Mouse (Mus musculus) forebrain, embryonic 14.5 days (tissue): ENCODE measurements at regions not wholly inside any gene's neighbourhood (a gene's known extent, or its start where the extent isn't known, plus 50 kb on each side); places are given as distances from the start of the nearest gene placed in this dataset.

Experiments
- ATAC-seq: fragments of 200-750 bp; cut with Nextera tagmentation; 2 replicates; pipeline ENCODE4 v1.8.0; 2017; ENCODE audit warnings: mild to moderate bottlenecking, moderate library complexity
- DNase-seq: peaks from one replicate; pipeline ENCODE4 v3.0.0-alpha.2; 2015; ENCODE audit warnings: low spot score
- H3K27ac ChIP-seq: fragments of 300-500 bp; sonication (generic); 2 replicates; pipeline ENCODE4 v1.5.1; 2014; ENCODE audit warnings: low read depth, mild to moderate bottlenecking, control low read depth, low read length, moderate library complexity
- H3K27me3 ChIP-seq: fragments of 300-500 bp; sonication (generic); replicated peaks from 2 replicates; pipeline ENCODE4 v1.6.1; 2014; ENCODE audit warnings: low read length, control low read depth, mixed read lengths; ENCODE audit not compliant: control insufficient read depth, insufficient read depth
- H3K36me3 ChIP-seq: fragments of 300-500 bp; sonication (generic); 2 replicates; pipeline ENCODE4 v1.6.1; 2014; ENCODE audit warnings: low read length, control low read depth; ENCODE audit not compliant: control insufficient read depth, insufficient read depth
- H3K4me1 ChIP-seq: fragments of 300-500 bp; sonication (generic); 2 replicates; pipeline ENCODE4 v1.6.1; 2014; ENCODE audit warnings: antibody characterized with exemption, low read length, control low read depth; ENCODE audit not compliant: control insufficient read depth, insufficient read depth
- H3K4me2 ChIP-seq: fragments of 300-500 bp; sonication (generic); 2 replicates; pipeline ENCODE4 v1.6.1; 2014; ENCODE audit warnings: mild to moderate bottlenecking, control low read depth, low read length
- H3K4me3 ChIP-seq: fragments of 300-500 bp; sonication (generic); 2 replicates; pipeline ENCODE4 v1.5.1; 2014; ENCODE audit warnings: low read depth, low read length, control low read depth
- H3K9ac ChIP-seq: fragments of 300-500 bp; sonication (generic); 2 replicates; pipeline ENCODE4 v1.6.1; 2014; ENCODE audit warnings: mild to moderate bottlenecking, low read length, control low read depth, moderate library complexity
- H3K9me3 ChIP-seq: fragments of 300-500 bp; sonication (generic); replicated peaks from 2 replicates; pipeline ENCODE4 v1.6.1; 2016; ENCODE audit warnings: low read length, control low read depth, mixed read lengths; ENCODE audit not compliant: control insufficient read depth
- WGBS: fragments of 180-500 bp; shearing (Covaris S2); extraction: QIAGEN DNeasy Blood & Tissue Kit; methylation state at CpG from one replicate; pipeline ENCODE4 v1.1.7; 2014; 5-methylcytosine and 5-hydroxymethylcytosine counted together

DNA sequence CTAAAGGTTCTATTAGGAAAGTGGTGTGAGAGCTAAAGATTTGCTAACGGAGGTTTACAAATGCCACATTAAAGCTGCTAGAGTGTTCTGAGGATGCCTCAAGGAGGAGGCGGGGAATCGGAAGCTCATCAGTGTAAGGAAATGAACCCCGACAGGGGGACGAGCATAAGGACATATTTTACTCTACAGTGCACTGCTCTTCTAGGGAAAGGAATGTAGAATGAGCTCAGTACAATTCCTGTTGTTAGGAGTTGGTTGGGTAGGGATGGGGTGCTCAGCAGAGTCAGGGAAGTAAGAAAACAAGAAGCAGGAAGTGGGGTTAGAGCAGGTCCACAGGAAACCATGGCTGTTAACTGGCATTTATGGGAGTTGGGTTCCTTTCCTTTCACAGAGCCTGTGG is 54.6 kb downstream of the Mex3b start:
- no peak overlapping the region for H3K4me2 ChIP-seq
- H3K27me3 ChIP-seq = no peaks in the 10 kb centered on the region
- H3K9ac ChIP-seq = no peak overlapping the region
- H3K36me3 ChIP-seq = no peaks in the 10 kb centered on the region
- no peak overlapping the region for H3K27ac ChIP-seq
- no peak overlapping the region for H3K4me3 ChIP-seq
- H3K4me1 ChIP-seq = no peaks in the 10 kb centered on the region
- no peaks in the 10 kb centered on the region for H3K9me3 ChIP-seq
- DNase-seq (no peak), ATAC-seq (no peak)
- 83% methylated on average over 5 of the region's 5 CpGs for WGBS

GRCm38 (mm10) chr7:82923220-82924071 is 56.3 kb downstream of the Mex3b start:
- no peaks in the 10 kb centered on the region for H3K36me3 ChIP-seq
- no peaks in the 10 kb centered on the region for H3K4me1 ChIP-seq
- no peak overlapping the region for H3K4me2 ChIP-seq
- no peak overlapping the region for H3K4me3 ChIP-seq
- ATAC-seq (0 out of 2 replicates have a peak, but pooled peaks have one; percentile 12), DNase-seq (peak; percentile 38)
- WGBS = 84% methylated on average over 11 of the region's 11 CpGs
- no peak overlapping the region for H3K9ac ChIP-seq
- no peak overlapping the region for H3K27ac ChIP-seq
- H3K9me3 ChIP-seq = no peaks in the 10 kb centered on the region
- no peaks in the 10 kb centered on the region for H3K27me3 ChIP-seq

DNA sequence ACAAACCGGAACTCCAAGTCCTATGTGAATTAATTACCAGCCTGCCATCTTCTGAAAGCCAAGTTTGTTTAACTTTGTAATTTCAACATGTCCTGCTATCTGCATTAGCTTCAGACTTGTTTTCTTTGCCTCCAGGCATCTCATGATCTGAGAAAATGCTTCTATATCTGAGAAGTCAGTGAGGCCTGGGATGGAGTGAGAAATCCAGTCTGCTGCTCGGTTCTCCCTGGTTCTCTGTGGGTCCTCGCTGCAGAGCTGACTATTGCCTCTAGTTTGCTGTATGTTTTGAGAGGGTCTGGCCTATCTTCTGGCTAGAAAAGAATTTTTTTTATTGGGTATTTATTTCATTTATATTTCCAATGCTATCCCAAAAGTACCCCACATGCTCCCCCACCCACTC is 57.0 kb downstream of the Mex3b start:
- no peak overlapping the region for H3K4me2 ChIP-seq
- ATAC-seq = no peak
- H3K4me1 ChIP-seq = no peaks in the 10 kb centered on the region
- H3K9me3 ChIP-seq = no peaks in the 10 kb centered on the region
- no peaks in the 10 kb centered on the region for H3K36me3 ChIP-seq
- no peak overlapping the region for H3K27ac ChIP-seq
- no peak for DNase-seq
- 89% methylated on average over 3 of the region's 3 CpGs for WGBS
- H3K4me3 ChIP-seq = no peak overlapping the region
- no peak overlapping the region for H3K9ac ChIP-seq
- no peaks in the 10 kb centered on the region for H3K27me3 ChIP-seq

- H3K4me2 ChIP-seq = no peak overlapping the region
- DNase-seq (peak; percentile 46), ATAC-seq (no peak)
- no peaks in the 10 kb centered on the region for H3K36me3 ChIP-seq
- H3K9ac ChIP-seq = no peak overlapping the region
- WGBS = 6% methylated on average over 3 of the region's 3 CpGs
- no peak overlapping the region for H3K4me3 ChIP-seq
- no peak overlapping the region for H3K27ac ChIP-seq
- no peaks in the 10 kb centered on the region for H3K4me1 ChIP-seq
- no peaks in the 10 kb centered on the region for H3K27me3 ChIP-seq
- H3K9me3 ChIP-seq = no peaks in the 10 kb centered on the region
Observed at GRCm38 (mm10) chr7:82938311-82938710, 71.2 kb downstream of the Mex3b start.

- 83% methylated on average over 11 of the region's 11 CpGs for WGBS
- Histone ChIP-seq H3K9ac (no peak overlapping the region), H3K27me3 (no peaks in the 10 kb centered on the region), H3K4me2 (no peak overlapping the region), H3K27ac (no peak overlapping the region), H3K36me3 (no peaks in the 10 kb centered on the region), H3K9me3 (no peaks in the 10 kb centered on the region), H3K4me3 (no peak overlapping the region), H3K4me1 (no peaks in the 10 kb centered on the region)
- ATAC-seq (no peak), DNase-seq (no peak)
Observed at GRCm38 (mm10) chr7:82939536-82939935, 72.4 kb downstream of the Mex3b start.

DNA sequence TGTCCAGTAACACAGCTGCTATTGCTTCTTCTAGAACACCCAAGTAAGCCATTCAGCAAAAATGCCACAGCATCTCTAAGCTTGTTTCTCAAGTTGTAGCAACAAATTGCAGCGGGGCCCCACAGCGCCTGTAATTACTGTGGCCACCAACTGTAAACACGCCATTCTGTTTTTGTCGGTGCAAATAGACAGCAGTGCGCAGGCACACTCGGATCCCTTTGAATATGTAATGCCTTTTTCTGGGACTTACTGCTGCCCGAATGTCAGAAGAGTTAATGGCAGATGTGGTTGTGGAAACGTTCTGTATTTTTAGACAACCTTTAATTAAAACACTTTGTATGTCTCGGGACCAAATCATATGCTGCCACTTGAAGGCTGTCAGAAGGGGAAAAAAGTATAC is 76.2 kb downstream of the Mex3b start:
- H3K27ac ChIP-seq = no peak overlapping the region
- 59% methylated on average over 9 of the region's 9 CpGs for WGBS
- H3K4me1 ChIP-seq = no peaks in the 10 kb centered on the region
- no peaks in the 10 kb centered on the region for H3K27me3 ChIP-seq
- H3K9me3 ChIP-seq = no peaks in the 10 kb centered on the region
- no peaks in the 10 kb centered on the region for H3K36me3 ChIP-seq
- no peak overlapping the region for H3K4me2 ChIP-seq
- no peak overlapping the region for H3K4me3 ChIP-seq
- no peak overlapping the region for H3K9ac ChIP-seq
- peak; percentile 55 for DNase-seq
- ATAC-seq = peak; percentile 72

DNA sequence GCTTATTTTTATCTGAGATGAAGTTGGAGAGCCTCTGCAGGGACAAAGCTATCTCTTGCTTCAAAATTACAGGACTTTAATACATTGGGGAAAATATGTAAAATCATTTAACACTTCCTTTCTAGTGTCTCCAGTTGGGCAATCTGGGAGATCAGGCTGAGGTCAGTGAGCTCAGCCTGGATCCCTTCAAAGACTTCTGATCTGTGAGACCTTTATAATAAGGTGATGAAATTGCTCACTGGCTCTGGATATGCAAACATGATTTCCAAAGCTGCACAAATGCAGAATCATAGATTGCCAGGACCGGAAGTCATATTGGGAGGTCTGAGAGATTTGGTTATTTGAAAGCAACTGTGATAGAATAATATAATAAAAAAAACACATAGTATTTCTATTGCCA is 76.7 kb downstream of the Mex3b start:
- no peak overlapping the region for H3K27ac ChIP-seq
- no peak overlapping the region for H3K9ac ChIP-seq
- ATAC-seq = no peak
- no peak for DNase-seq
- H3K4me1 ChIP-seq = no peaks in the 10 kb centered on the region
- H3K4me3 ChIP-seq = no peak overlapping the region
- H3K9me3 ChIP-seq = no peaks in the 10 kb centered on the region
- no peaks in the 10 kb centered on the region for H3K36me3 ChIP-seq
- H3K27me3 ChIP-seq = no peaks in the 10 kb centered on the region
- H3K4me2 ChIP-seq = no peak overlapping the region
- 90% methylated on average over 1 of the region's 1 CpGs for WGBS

DNA sequence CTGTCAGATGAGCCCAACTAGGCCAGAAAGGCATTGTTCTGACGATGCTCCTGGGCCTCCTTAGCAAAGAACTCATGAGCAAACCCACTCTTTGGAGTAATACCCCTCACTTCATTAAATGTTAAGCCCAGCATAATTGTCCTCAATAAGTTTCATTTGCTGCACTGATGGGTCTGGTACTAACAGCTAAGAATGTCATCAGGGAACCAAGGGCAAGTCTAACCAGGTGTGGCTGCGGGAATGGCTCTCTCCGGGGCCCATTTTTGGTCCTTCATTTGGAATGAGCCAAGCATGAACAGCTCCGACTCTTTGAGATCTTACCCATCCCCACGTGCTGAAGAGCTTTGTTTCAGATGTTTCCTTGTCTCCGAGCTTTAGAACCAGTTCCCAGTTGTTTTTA is 82.2 kb downstream of the Mex3b start:
- no peaks in the 10 kb centered on the region for H3K27me3 ChIP-seq
- H3K4me1 ChIP-seq = no peaks in the 10 kb centered on the region
- no peaks in the 10 kb centered on the region for H3K36me3 ChIP-seq
- no peak overlapping the region for H3K27ac ChIP-seq
- DNase-seq = no peak
- WGBS = 85% methylated on average over 6 of the region's 6 CpGs
- no peak overlapping the region for H3K4me2 ChIP-seq
- H3K9ac ChIP-seq = no peak overlapping the region
- H3K4me3 ChIP-seq = no peak overlapping the region
- H3K9me3 ChIP-seq = no peaks in the 10 kb centered on the region
- no peak for ATAC-seq

DNA sequence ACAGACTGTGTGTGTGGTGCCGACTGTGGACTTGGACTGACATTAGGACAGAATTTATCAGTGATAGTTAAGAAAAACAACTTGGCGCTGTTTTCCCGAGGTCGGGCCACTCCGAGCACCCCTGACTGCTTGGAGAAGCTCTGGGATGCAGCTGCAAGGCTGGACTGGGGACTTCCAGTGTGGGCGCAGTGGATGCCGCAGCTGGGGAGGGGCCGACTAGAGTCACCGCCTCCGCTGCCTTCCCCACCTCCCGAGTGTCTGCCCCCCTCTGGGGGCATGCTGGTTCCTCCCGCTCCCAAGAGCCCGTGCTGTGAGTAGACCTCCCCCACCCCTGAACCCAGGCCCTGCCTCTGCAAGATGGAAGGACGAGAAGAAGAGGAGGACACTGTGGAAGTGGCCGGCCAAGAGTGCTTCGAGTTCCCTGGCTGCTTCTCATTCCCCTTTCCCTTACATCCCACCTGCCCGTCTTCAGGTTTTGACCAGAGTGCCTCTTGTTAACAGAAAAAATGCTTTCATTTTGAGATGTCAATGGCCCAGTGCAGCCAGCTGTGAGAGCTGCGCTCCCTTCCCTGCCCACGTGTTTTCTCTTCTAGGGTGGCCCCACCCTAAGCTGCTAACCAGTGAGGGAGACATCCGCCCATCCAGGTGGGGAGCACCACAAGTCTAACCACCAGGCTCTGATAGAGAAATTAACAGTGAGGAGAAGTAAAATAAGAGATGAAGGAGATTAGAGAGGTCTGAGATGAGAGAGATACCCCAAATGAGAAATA is 90.3 kb downstream of the Mex3b start:
- Histone ChIP-seq H3K36me3 (no peaks in the 10 kb centered on the region), H3K27me3 (no peaks in the 10 kb centered on the region), H3K27ac (no peak overlapping the region), H3K4me3 (no peak overlapping the region), H3K9ac (no peak overlapping the region), H3K4me2 (no peak overlapping the region), H3K9me3 (no peaks in the 10 kb centered on the region), H3K4me1 (no peaks in the 10 kb centered on the region)
- ATAC-seq = no peak
- 66% methylated on average over 20 of the region's 20 CpGs for WGBS
- no peak for DNase-seq
